Mouse (Mus musculus): Measurements from ENCODE around the gene Dock11. TPM values are rescaled to one million over a fixed set of nuclear protein-coding genes. Genes with fewer than 3 reads are reported as not detected.

Gene Dock11
- polyA plus RNA-seq, 1 experiment: not detected

GRCm38 (mm10) chrX:35904352-35904751 is 15.7 kb downstream of the Dock11 start:
- Histone ChIP-seq H3K36me3 (ENCODE audit: control insufficient read depth) (no peaks in the 10 kb centered on the region), H3K4me3 (replicated peaks) (no peak overlapping the region), H3K27me3 (ENCODE audit: control insufficient read depth) (no peaks in the 10 kb centered on the region), H3K4me1 (ENCODE audit: control insufficient read depth) (no peaks in the 10 kb centered on the region), H3K9me3 (ENCODE audit: control insufficient read depth, low read length) (no peaks in the 10 kb centered on the region)
- TF ChIP-seq TAL1 (IDR thresholded peaks at IDR 0.05; ENCODE audit: low read length): no peak
- TF ChIP-seq GATA1 (IDR thresholded peaks at IDR 0.05; ENCODE audit: low read length): no peak

GRCm38 (mm10) chrX:35906696-35907330 is 18.2 kb downstream of the Dock11 start:
- Histone ChIP-seq H3K9me3 (ENCODE audit: control insufficient read depth, low read length) (no peaks in the 10 kb centered on the region), H3K36me3 (ENCODE audit: control insufficient read depth) (no peaks in the 10 kb centered on the region), H3K4me1 (ENCODE audit: control insufficient read depth) (no peaks in the 10 kb centered on the region), H3K27me3 (ENCODE audit: control insufficient read depth) (no peaks in the 10 kb centered on the region), H3K4me3 (replicated peaks) (no peak overlapping the region)
- TF ChIP-seq GATA1 (IDR thresholded peaks at IDR 0.05; ENCODE audit: low read length) (no peak), TAL1 (IDR thresholded peaks at IDR 0.05; ENCODE audit: low read length) (no peak)

GRCm38 (mm10) chrX:35919558-35919957 is 30.9 kb downstream of the Dock11 start:
- no peaks in the 10 kb centered on the region for H3K9me3 ChIP-seq (ENCODE audit: control insufficient read depth, low read length)
- H3K36me3 ChIP-seq (ENCODE audit: control insufficient read depth): no peaks in the 10 kb centered on the region
- TF ChIP-seq TAL1 (IDR thresholded peaks at IDR 0.05; ENCODE audit: low read length) (no peak), GATA1 (IDR thresholded peaks at IDR 0.05; ENCODE audit: low read length) (no peak)

GRCm38 (mm10) chrX:35920096-35920607 is 31.5 kb downstream of the Dock11 start:
- H3K27me3 ChIP-seq (ENCODE audit: control insufficient read depth): no peaks in the 10 kb centered on the region
- no peaks in the 10 kb centered on the region for H3K36me3 ChIP-seq (ENCODE audit: control insufficient read depth)
- TF ChIP-seq GATA1 (IDR thresholded peaks at IDR 0.05; ENCODE audit: low read length) (no peak), TAL1 (IDR thresholded peaks at IDR 0.05; ENCODE audit: low read length) (no peak)
- no peaks in the 10 kb centered on the region for H3K4me1 ChIP-seq (ENCODE audit: control insufficient read depth)
- H3K4me3 ChIP-seq (replicated peaks): no peak overlapping the region
- H3K9me3 ChIP-seq (ENCODE audit: control insufficient read depth, low read length): no peaks in the 10 kb centered on the region

More at GRCm38 (mm10) chrX:35919558-35919957, 30.9 kb downstream of the Dock11 start:
- H3K27me3 ChIP-seq (ENCODE audit: control insufficient read depth): no peaks in the 10 kb centered on the region
- no peak overlapping the region for H3K4me3 ChIP-seq (replicated peaks)
- H3K4me1 ChIP-seq (ENCODE audit: control insufficient read depth): no peaks in the 10 kb centered on the region

- TF ChIP-seq TAL1 (IDR thresholded peaks at IDR 0.05; ENCODE audit: low read length) (no peak), GATA1 (IDR thresholded peaks at IDR 0.05; ENCODE audit: low read length) (no peak)
- Histone ChIP-seq H3K27me3 (ENCODE audit: control insufficient read depth) (no peaks in the 10 kb centered on the region), H3K4me3 (replicated peaks) (no peak overlapping the region)
Observed at GRCm38 (mm10) chrX:35921922-35922321, 33.3 kb downstream of the Dock11 start.

GRCm38 (mm10) chrX:35924705-35925264 is 36.2 kb downstream of the Dock11 start:
- Histone ChIP-seq H3K4me1 (ENCODE audit: control insufficient read depth) (no peaks in the 10 kb centered on the region), H3K4me3 (replicated peaks) (no peak overlapping the region), H3K36me3 (ENCODE audit: control insufficient read depth) (no peaks in the 10 kb centered on the region), H3K9me3 (ENCODE audit: control insufficient read depth, low read length) (no peaks in the 10 kb centered on the region), H3K27me3 (ENCODE audit: control insufficient read depth) (no peaks in the 10 kb centered on the region)
- TF ChIP-seq TAL1 (IDR thresholded peaks at IDR 0.05; ENCODE audit: low read length) (no peak), GATA1 (IDR thresholded peaks at IDR 0.05; ENCODE audit: low read length) (no peak)

More at GRCm38 (mm10) chrX:35921922-35922321, 33.3 kb downstream of the Dock11 start:
- Histone ChIP-seq H3K9me3 (ENCODE audit: control insufficient read depth, low read length) (no peaks in the 10 kb centered on the region), H3K4me1 (ENCODE audit: control insufficient read depth) (no peaks in the 10 kb centered on the region), H3K36me3 (ENCODE audit: control insufficient read depth) (no peaks in the 10 kb centered on the region)

- H3K27me3 ChIP-seq (ENCODE audit: control insufficient read depth): no peaks in the 10 kb centered on the region
- H3K36me3 ChIP-seq (ENCODE audit: control insufficient read depth): no peaks in the 10 kb centered on the region
- no peaks in the 10 kb centered on the region for H3K9me3 ChIP-seq (ENCODE audit: control insufficient read depth, low read length)
- no peak overlapping the region for H3K4me3 ChIP-seq (replicated peaks)
- H3K4me1 ChIP-seq (ENCODE audit: control insufficient read depth): no peaks in the 10 kb centered on the region
- no peak for TF ChIP-seq TAL1 (IDR thresholded peaks at IDR 0.05; ENCODE audit: low read length)
Observed at GRCm38 (mm10) chrX:35930094-35930933, 41.7 kb downstream of the Dock11 start.

- TF ChIP-seq TAL1 (IDR thresholded peaks at IDR 0.05; ENCODE audit: low read length): no peak
- no peak for TF ChIP-seq GATA1 (IDR thresholded peaks at IDR 0.05; ENCODE audit: low read length)
- no peaks in the 10 kb centered on the region for H3K4me1 ChIP-seq (ENCODE audit: control insufficient read depth)
- H3K36me3 ChIP-seq (ENCODE audit: control insufficient read depth): no peaks in the 10 kb centered on the region
- H3K27me3 ChIP-seq (ENCODE audit: control insufficient read depth): no peaks in the 10 kb centered on the region
- H3K9me3 ChIP-seq (ENCODE audit: control insufficient read depth, low read length): no peaks in the 10 kb centered on the region
- H3K4me3 ChIP-seq (replicated peaks): no peak overlapping the region
Observed at GRCm38 (mm10) chrX:35930934-35931406, 42.3 kb downstream of the Dock11 start.

- no peaks in the 10 kb centered on the region for H3K27me3 ChIP-seq (ENCODE audit: control insufficient read depth)
- no peaks in the 10 kb centered on the region for H3K9me3 ChIP-seq (ENCODE audit: control insufficient read depth, low read length)
- TF ChIP-seq GATA1 (IDR thresholded peaks at IDR 0.05; ENCODE audit: low read length) (no peak), TAL1 (IDR thresholded peaks at IDR 0.05; ENCODE audit: low read length) (no peak)
- H3K4me1 ChIP-seq (ENCODE audit: control insufficient read depth): no peaks in the 10 kb centered on the region
- H3K4me3 ChIP-seq (replicated peaks): no peak overlapping the region
- no peaks in the 10 kb centered on the region for H3K36me3 ChIP-seq (ENCODE audit: control insufficient read depth)
Observed at GRCm38 (mm10) chrX:35931945-35932344, 43.3 kb downstream of the Dock11 start.
